Mouse (Mus musculus) lung, postnatal 36 days (tissue): ENCODE results near the gene Elovl7.

ENCODE experiments used
- DNase-seq: peaks from one replicate; pipeline ENCODE4 v3.0.0; 2022; ENCODE audit warnings: mixed read lengths

Gene Elovl7

GRCm38 (mm10) chr13:108303841-108304240 is 89.6 kb downstream of the Elovl7 start:
- DNase-seq = no peak

GRCm38 (mm10) chr13:108304680-108305079 is 90.5 kb downstream of the Elovl7 start:
- no peak for DNase-seq

- peak; percentile 98 for DNase-seq
Measured at GRCm38 (mm10) chr13:108315702-108316486, 101.7 kb downstream of the Elovl7 start, which contains the start of gene Depdc1b. Depdc1b (plus strand) TSS chr13:108316332.

- no peak for DNase-seq
Measured at GRCm38 (mm10) chr13:108316487-108316903, 102.3 kb downstream of the Elovl7 start.

GRCm38 (mm10) chr13:108317414-108317813 is 103.2 kb downstream of the Elovl7 start:
- no peak for DNase-seq

GRCm38 (mm10) chr13:108319028-108319427 is 104.8 kb downstream of the Elovl7 start:
- DNase-seq = no peak

GRCm38 (mm10) chr13:108320216-108320615 is 106.0 kb downstream of the Elovl7 start:
- no peak for DNase-seq

GRCm38 (mm10) chr13:108322466-108322865 is 108.3 kb downstream of the Elovl7 start:
- DNase-seq = no peak

GRCm38 (mm10) chr13:108323317-108323716 is 109.1 kb downstream of the Elovl7 start:
- no peak for DNase-seq

GRCm38 (mm10) chr13:108323866-108324829 is 109.9 kb downstream of the Elovl7 start:
- DNase-seq = no peak

GRCm38 (mm10) chr13:108325871-108326270 is 111.7 kb downstream of the Elovl7 start:
- no peak for DNase-seq

- DNase-seq = no peak
Measured at GRCm38 (mm10) chr13:108326351-108326750, 112.1 kb downstream of the Elovl7 start.

- DNase-seq = no peak
Measured at GRCm38 (mm10) chr13:108327047-108327446, 112.8 kb downstream of the Elovl7 start.

GRCm38 (mm10) chr13:108328406-108329180 is 114.4 kb downstream of the Elovl7 start:
- no peak for DNase-seq

- DNase-seq = no peak
Measured at GRCm38 (mm10) chr13:108329693-108330092, 115.5 kb downstream of the Elovl7 start.
